ENCODE assay signal across 22 mouse cellular contexts in the genomic region with DNA sequence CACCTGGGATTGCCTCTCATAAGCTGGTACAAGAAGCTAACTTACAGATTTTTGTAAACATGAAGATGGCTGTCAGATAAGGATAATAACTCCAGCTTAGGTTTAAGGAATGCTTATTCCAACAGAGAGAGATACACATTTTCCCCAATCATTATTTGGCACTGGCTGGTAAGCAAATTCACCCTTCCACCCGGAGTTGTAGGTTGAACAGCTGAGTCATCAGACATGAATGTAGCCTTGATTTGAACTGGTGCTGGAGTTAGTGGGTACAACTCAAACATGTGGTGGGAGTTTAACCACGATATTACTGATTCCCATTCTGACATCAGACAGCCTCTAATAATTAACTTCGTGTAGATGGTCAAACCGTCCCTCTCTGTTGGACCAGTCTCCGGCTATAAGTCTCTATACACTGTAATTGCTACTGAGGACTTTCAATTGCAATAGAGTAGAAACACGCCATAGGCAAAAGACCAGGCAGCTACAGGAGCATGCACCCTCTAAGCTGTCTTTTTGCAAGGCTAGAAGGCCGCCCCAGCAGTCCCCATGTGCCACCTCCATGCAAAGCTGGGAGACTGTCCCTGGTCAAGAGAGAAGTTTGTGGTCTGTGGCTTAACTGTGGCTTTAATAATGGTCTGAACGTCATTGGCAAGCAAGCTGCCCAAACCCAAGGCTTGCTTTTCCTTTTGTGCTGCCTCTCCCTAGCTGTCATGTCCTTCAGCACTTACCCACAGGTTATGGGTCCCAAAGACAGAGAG.
DNase-seq lines count a peak whose midpoint lies in the region; ATAC-seq lines count a peak whose summit lies in the region.
"Had no signal": no experiment of that assay in that cellular context is flagged by ENCODE, and none has a peak within 500 bp of the region (broad histone marks: within the 10 kb centered on the region; RNA-seq: fewer than 3 reads in every experiment).

No protein-coding gene starts in this region.

- no peak overlapping the region for H3K27ac ChIP-seq in hindbrain, embryonic 10.5 days
- H3K27ac ChIP-seq: forebrain, embryonic 10.5 days; forebrain, embryonic 13.5 days; heart, adult 2 months; hindbrain, embryonic 13.5 days; intestine, embryonic 15.5 days had no signal

- H3K4me1 ChIP-seq in hindbrain, embryonic 10.5 days (replicated peaks) = peaks cover 4% of the 10 kb centered on the region

- WGBS in hindbrain, embryonic 10.5 days = 88% methylated on average over 8 of the region's 8 CpGs

- H3K27me3 ChIP-seq in hindbrain, embryonic 10.5 days (ENCODE audit: insufficient read depth, poor library complexity, severe bottlenecking) = no peaks in the 10 kb centered on the region
- H3K27me3 ChIP-seq: CH12.LX; forebrain, embryonic 13.5 days; intestine, embryonic 15.5 days had no signal

- DNase-seq in 3T3-L1 (ENCODE audit: low read depth, low spot score) = peak; percentile 57
- DNase-seq in 416B (ENCODE audit: low read depth) = peak; percentile 53
- DNase-seq in hindbrain, embryonic 10.5 days (ENCODE audit: low spot score) = no peak
- DNase-seq in adrenal gland, postnatal 10 days = no peak
- DNase-seq in T-cell, adult 2 months (ENCODE audit: low spot score) = no peak
- DNase-seq: adrenal gland, postnatal 14 days; B cell, adult 2 months; cerebellum, adult 11 months; cerebellum, adult 2 months; cerebellum, adult 9-11 months; cerebellum, postnatal 25 days; gastrocnemius, postnatal 14 days; heart, adult 2 months; kidney, adult 11 months had no signal

- peak; percentile 51 for ATAC-seq in common myeloid progenitor, adult 5-6 weeks (replicated peaks; ENCODE audit: low read depth, poor library complexity, severe bottlenecking)
- ATAC-seq: forebrain, embryonic 13.5 days; forebrain, embryonic 16.5 days; intestine, embryonic 15.5 days had no signal

- H3K9me3 ChIP-seq in hindbrain, embryonic 10.5 days = no peaks in the 10 kb centered on the region
- H3K9me3 ChIP-seq: forebrain, embryonic 10.5 days; forebrain, embryonic 13.5 days; G1E; hindbrain, embryonic 13.5 days; intestine, embryonic 15.5 days had no signal

- H3K4me3 ChIP-seq in hindbrain, embryonic 10.5 days = no peak overlapping the region
- H3K4me3 ChIP-seq: forebrain, embryonic 10.5 days; forebrain, embryonic 13.5 days; heart, adult 2 months; hindbrain, embryonic 13.5 days; intestine, embryonic 15.5 days had no signal

- H3K36me3 ChIP-seq in hindbrain, embryonic 10.5 days = no peaks in the 10 kb centered on the region
- H3K36me3 ChIP-seq: forebrain, embryonic 10.5 days; G1E; hindbrain, embryonic 13.5 days; intestine, embryonic 15.5 days had no signal

Comparison
In these comparisons a context has a peak if more than half of its experiments do, and no peak if none do; other contexts are left out.
1. DNase-seq: peak in 3T3-L1 (single experiment) and 416B (single experiment); none in hindbrain, embryonic 10.5 days (single experiment), adrenal gland, postnatal 10 days (single experiment) and T-cell, adult 2 months (single experiment).